Mouse (Mus musculus): ENCODE measurements around the gene Atp11b. TPM values are rescaled to one million over a fixed set of nuclear protein-coding genes. Genes with fewer than 3 reads are reported as not detected.

The Atp11b gene
- 24.2 and 28.4 TPM in 2 replicates for polyA plus RNA-seq (2012; rRNA removed; ENCODE audit: low replicate concordance)

DNA sequence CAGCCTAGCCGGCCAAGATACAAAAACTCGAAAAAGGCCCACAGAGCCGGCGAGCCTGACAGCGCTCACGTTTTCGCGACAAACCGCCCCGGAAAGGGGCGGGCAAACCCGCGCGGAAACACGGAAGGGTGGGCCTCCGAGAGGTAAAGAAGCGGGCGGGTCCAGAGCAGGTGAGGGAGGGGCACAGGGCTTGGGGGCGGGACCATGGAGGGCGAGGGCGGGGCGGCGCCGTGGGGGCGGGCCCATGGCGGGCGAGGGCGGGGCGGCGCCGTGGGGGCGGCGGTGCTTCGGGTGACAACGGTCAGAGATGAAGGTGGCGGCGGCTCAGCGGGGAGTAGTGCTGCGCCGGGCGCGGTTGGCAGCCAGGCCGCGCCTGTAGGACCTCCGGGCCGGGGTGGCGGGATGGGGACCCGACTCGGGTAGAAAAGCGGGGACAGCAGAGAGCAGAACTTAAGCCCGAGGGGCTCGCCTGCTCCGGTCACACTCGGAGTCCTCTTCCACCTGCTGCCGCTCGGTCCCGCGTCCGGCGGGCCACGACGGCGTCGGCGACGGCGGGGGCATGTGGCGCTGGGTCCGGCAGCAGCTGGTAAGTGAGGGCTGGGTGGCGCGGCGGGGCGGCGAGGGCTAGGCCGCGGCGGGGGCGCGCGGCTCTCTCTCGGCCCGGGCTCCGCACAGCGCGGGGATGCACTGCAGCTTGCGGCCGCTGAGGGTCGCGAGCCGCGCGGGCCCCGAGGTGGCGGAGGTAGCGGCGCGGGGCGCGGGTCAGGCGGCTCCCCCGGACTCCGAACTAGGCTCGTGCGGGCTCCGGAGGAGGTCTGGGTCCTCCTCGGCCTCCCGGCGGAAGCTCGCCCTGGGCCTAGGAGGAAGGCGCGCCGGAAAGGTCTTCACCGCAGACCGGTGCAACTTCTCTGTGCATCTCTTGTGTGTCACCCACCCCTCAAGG, at the start of gene Atp11b:
TSS of gene Atp11b (plus strand) at position 282 of the 943 bp plus-strand sequence.

Other genes starting within 250 kb of the Atp11b start
- 6.2 and 6.7 TPM in 2 replicates for gene Dcun1d1, start 183.3 kb downstream of the Atp11b start, polyA plus RNA-seq (2012; rRNA removed; ENCODE audit: low replicate concordance)
- gene Mccc1, start 246.6 kb downstream of the Atp11b start, polyA plus RNA-seq (2012; rRNA removed; ENCODE audit: low replicate concordance), result 44.2 and 74.4 TPM in 2 replicates